Mouse (Mus musculus): ENCODE results near the gene Cacng7. TPM values are rescaled to one million over a fixed set of nuclear protein-coding genes. Genes with fewer than 3 reads are reported as not detected.
A peak's percentile ranks its signal among the peaks of the same experiment; 100 is the strongest.

Gene Cacng7
- polyA plus RNA-seq, 1 experiment from 2014 or later, result 1.7 TPM

DNA sequence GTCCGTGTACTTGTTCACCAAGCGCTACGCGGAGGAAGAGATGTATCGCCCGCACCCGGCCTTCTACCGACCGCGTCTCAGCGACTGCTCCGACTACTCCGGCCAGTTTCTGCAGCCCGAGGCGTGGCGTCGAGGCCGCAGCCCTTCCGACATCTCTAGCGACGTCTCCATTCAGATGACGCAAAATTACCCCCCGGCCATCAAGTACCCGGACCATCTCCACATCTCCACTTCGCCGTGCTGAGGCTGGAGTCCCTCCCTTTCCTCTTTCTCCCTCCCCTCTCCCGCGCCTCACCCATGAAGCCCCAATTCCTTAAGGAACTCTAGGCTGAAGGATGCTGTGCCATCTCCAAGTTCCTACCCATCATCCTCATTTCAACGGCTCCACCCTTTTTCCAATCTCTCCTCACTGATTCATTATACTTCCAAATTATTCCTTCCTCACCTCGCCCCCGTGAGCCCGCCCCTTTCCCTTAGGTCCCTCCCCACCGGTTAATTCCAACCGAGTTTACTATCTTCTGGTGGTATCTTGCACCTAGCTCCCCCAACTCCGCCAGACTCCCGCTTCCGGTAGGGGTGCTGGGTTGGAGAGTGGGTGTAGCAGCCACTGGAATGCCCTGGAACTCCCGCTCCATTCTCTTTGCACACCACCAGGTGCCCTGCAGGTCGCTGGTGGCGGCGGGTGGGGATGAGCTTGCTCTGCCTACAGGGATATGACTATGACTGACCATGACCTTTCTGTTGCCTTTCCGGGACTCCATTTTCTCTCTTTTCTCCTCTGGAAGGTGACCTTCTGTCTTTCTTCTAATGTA, 34.2 kb downstream of the Cacng7 start:
- Histone ChIP-seq H3K27me3 (replicated peaks; ENCODE audit: control insufficient read depth, insufficient read depth, low read length) (0 out of 2 replicates have a peak, but pooled peaks cover 8% of the 10 kb centered on the region), H3K9ac (ENCODE audit: low read depth, low read length) (no peak overlapping the region), H3K4me2 (ENCODE audit: low read depth, low read length) (peak overlapping the region; percentile 43), H3K9me3 (ENCODE audit: control insufficient read depth, low read length) (no peaks in the 10 kb centered on the region), H3K27ac (replicated peaks; ENCODE audit: low read depth, low read length) (no peak overlapping the region), H3K36me3 (ENCODE audit: control insufficient read depth, insufficient read depth, low read length) (peaks cover 12% of the 10 kb centered on the region), H3K4me1 (ENCODE audit: control insufficient read depth, insufficient read depth, low read length) (peaks cover 3% of the 10 kb centered on the region; the same call in 1 of the 2 replicates), H3K4me3 (ENCODE audit: low read depth, low read length) (no peak overlapping the region)
- DNase-seq (ENCODE audit: low spot score) (no peak), ATAC-seq (ENCODE audit: low read depth) (0 out of 2 replicates have a peak, but pooled peaks have one; percentile 31)
- 18% methylated on average over 42 of the region's 42 CpGs for WGBS

DNA sequence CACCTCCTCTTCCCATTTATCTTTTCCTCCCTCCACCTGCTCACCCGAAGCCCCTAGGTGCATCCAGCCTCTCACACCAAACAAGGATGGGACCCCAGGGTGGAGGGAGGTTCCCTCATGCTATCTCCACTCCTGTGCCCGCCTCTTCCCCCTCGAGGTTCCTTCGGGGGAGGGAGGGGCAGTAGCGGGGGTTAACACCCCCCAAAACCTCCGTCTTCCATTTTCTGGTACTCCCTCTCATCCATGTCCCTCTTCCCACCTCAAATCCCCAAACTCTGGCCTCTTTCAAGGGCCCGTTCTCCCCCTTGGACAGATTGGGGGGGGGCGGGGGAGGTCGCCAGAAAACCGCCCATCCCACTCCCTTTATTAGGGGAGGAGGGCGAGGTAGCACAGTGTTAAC, 34.8 kb downstream of the Cacng7 start:
- ATAC-seq (ENCODE audit: low read depth) (no peak), DNase-seq (ENCODE audit: low spot score) (no peak)
- Histone ChIP-seq H3K4me3 (ENCODE audit: low read depth, low read length) (peak overlapping the region; percentile 13; the same call in 1 of the 2 replicates), H3K9me3 (ENCODE audit: control insufficient read depth, low read length) (no peaks in the 10 kb centered on the region), H3K27me3 (replicated peaks; ENCODE audit: control insufficient read depth, insufficient read depth, low read length) (0 out of 2 replicates have a peak, but pooled peaks cover 8% of the 10 kb centered on the region), H3K4me2 (ENCODE audit: low read depth, low read length) (peak overlapping the region; percentile 43), H3K4me1 (ENCODE audit: control insufficient read depth, insufficient read depth, low read length) (peaks cover 3% of the 10 kb centered on the region; the same call in 1 of the 2 replicates), H3K36me3 (ENCODE audit: control insufficient read depth, insufficient read depth, low read length) (peaks cover 8% of the 10 kb centered on the region), H3K27ac (replicated peaks; ENCODE audit: low read depth, low read length) (no peak overlapping the region), H3K9ac (ENCODE audit: low read depth, low read length) (0 out of 2 replicates have a peak overlapping the region, but pooled peaks have one; percentile 30)
- 14% methylated on average over 11 of the region's 11 CpGs for WGBS

DNA sequence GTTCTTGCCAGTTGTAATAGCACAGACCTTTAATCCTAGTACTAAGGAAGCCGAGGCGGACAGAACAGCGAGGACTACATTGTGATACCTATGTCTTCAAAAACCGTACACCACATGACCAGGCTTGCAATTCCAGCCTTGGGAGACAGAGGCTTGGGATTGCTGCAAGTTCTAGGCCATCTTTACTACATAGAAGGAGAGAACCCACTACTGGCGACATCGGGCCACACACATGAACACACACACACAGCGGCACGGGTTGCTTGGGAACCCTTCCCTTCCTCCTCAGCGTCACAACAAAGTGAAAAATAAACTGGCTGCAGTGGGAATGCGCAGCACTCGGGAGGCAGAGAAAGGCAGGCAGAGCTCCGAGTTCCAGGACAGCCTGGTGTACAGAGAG, 35.6 kb downstream of the Cacng7 start:
- Histone ChIP-seq H3K4me1 (ENCODE audit: control insufficient read depth, insufficient read depth, low read length) (peaks cover 3% of the 10 kb centered on the region; the same call in 1 of the 2 replicates), H3K27me3 (replicated peaks; ENCODE audit: control insufficient read depth, insufficient read depth, low read length) (0 out of 2 replicates have a peak, but pooled peaks cover 8% of the 10 kb centered on the region), H3K4me3 (ENCODE audit: low read depth, low read length) (no peak overlapping the region), H3K9ac (ENCODE audit: low read depth, low read length) (no peak overlapping the region), H3K36me3 (ENCODE audit: control insufficient read depth, insufficient read depth, low read length) (peaks cover 8% of the 10 kb centered on the region), H3K9me3 (ENCODE audit: control insufficient read depth, low read length) (no peaks in the 10 kb centered on the region), H3K27ac (replicated peaks; ENCODE audit: low read depth, low read length) (no peak overlapping the region), H3K4me2 (ENCODE audit: low read depth, low read length) (no peak overlapping the region)
- no peak for DNase-seq (ENCODE audit: low spot score)
- 31% methylated on average over 12 of the region's 12 CpGs for WGBS
- peak; percentile 26; the same call in 1 of the 2 replicates for ATAC-seq (ENCODE audit: low read depth)

DNA sequence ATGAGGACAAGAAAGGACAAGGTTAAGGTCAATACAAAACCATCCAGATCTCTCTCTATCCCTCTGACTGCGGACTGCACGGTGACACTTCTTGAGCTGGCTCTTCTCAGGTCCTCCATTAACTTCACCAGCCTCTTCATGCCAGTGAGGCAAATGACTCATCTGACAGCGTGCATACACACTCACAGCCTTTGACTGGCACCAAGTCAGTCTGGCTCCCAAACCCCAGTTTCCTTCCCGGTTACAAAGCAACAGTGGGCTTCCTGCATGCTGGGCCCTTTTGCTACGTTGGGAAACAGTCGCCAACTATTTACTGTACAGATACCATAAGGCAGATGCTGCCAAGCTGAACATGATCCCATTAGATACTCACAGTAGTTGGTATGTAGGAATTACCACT, 36.4 kb downstream of the Cacng7 start:
- ATAC-seq (ENCODE audit: low read depth), result no peak
- H3K36me3 ChIP-seq (ENCODE audit: control insufficient read depth, insufficient read depth, low read length), result peaks cover 6% of the 10 kb centered on the region
- H3K27ac ChIP-seq (replicated peaks; ENCODE audit: low read depth, low read length), result no peak overlapping the region
- H3K9ac ChIP-seq (ENCODE audit: low read depth, low read length), result no peak overlapping the region
- H3K4me2 ChIP-seq (ENCODE audit: low read depth, low read length), result no peak overlapping the region
- H3K27me3 ChIP-seq (replicated peaks; ENCODE audit: control insufficient read depth, insufficient read depth, low read length), result 0 out of 2 replicates have a peak, but pooled peaks cover 8% of the 10 kb centered on the region
- H3K4me3 ChIP-seq (ENCODE audit: low read depth, low read length), result no peak overlapping the region
- H3K9me3 ChIP-seq (ENCODE audit: control insufficient read depth, low read length), result no peaks in the 10 kb centered on the region
- peaks cover 3% of the 10 kb centered on the region; the same call in 1 of the 2 replicates for H3K4me1 ChIP-seq (ENCODE audit: control insufficient read depth, insufficient read depth, low read length)
- 70% methylated on average over 6 of the region's 6 CpGs for WGBS
- DNase-seq (ENCODE audit: low spot score), result no peak

DNA sequence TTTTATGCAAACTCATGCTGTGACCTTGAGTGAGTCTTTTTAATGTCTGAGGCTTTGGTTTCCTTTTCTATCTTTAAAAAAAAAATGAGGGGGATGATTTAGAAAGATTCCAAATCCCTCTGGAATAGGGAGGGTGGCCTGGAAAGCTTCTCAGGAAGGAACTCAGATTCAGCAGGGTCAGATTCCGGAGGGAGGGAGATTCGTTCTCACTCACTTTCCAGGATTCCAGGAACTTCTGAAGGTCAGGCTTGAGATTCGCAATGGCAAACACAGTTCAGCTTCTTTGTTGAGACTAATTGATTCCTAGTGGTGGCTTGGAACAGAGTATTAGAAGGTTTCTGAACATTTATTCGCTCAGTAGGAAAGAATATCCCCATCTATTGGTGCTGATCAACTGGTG, 37.7 kb downstream of the Cacng7 start:
- WGBS, result 45% methylated on average over 4 of the region's 4 CpGs
- H3K9me3 ChIP-seq (ENCODE audit: control insufficient read depth, low read length), result no peaks in the 10 kb centered on the region
- H3K4me3 ChIP-seq (ENCODE audit: low read depth, low read length), result no peak overlapping the region
- DNase-seq (ENCODE audit: low spot score) (no peak), ATAC-seq (ENCODE audit: low read depth) (no peak)
- H3K9ac ChIP-seq (ENCODE audit: low read depth, low read length), result no peak overlapping the region
- H3K27me3 ChIP-seq (replicated peaks; ENCODE audit: control insufficient read depth, insufficient read depth, low read length), result 0 out of 2 replicates have a peak, but pooled peaks cover 8% of the 10 kb centered on the region
- H3K4me1 ChIP-seq (ENCODE audit: control insufficient read depth, insufficient read depth, low read length), result peaks cover 3% of the 10 kb centered on the region; the same call in 1 of the 2 replicates
- H3K4me2 ChIP-seq (ENCODE audit: low read depth, low read length), result no peak overlapping the region
- H3K27ac ChIP-seq (replicated peaks; ENCODE audit: low read depth, low read length), result no peak overlapping the region
- no peaks in the 10 kb centered on the region for H3K36me3 ChIP-seq (ENCODE audit: control insufficient read depth, insufficient read depth, low read length)

DNA sequence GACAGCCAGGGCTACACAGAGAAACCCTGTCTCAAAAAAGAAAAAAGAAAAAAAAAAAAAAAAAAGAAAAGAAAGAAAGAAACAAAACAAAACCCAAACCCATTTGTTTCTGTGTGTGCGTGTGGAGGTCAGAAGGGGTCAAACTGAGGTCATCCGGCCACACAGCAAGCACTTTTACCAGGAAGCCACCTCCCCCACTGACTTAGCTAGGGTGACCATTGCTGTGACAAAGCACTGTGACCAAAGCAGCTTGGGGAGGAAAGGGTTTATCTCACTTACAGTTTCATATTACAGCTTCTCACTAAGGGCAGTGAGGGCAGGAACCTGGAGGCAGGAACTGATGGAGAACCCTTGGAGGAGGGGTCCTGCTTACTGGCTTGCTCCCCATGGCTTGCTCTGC, 39.6 kb downstream of the Cacng7 start:
- Histone ChIP-seq H3K9ac (ENCODE audit: low read depth, low read length) (no peak overlapping the region), H3K36me3 (ENCODE audit: control insufficient read depth, insufficient read depth, low read length) (no peaks in the 10 kb centered on the region), H3K27ac (replicated peaks; ENCODE audit: low read depth, low read length) (no peak overlapping the region), H3K9me3 (ENCODE audit: control insufficient read depth, low read length) (no peaks in the 10 kb centered on the region), H3K4me3 (ENCODE audit: low read depth, low read length) (no peak overlapping the region), H3K27me3 (replicated peaks; ENCODE audit: control insufficient read depth, insufficient read depth, low read length) (no peaks in the 10 kb centered on the region), H3K4me1 (ENCODE audit: control insufficient read depth, insufficient read depth, low read length) (peaks cover 3% of the 10 kb centered on the region; the same call in 1 of the 2 replicates), H3K4me2 (ENCODE audit: low read depth, low read length) (no peak overlapping the region)
- 56% methylated on average over 2 of the region's 2 CpGs for WGBS
- DNase-seq (ENCODE audit: low spot score) (no peak), ATAC-seq (ENCODE audit: low read depth) (no peak)

DNA sequence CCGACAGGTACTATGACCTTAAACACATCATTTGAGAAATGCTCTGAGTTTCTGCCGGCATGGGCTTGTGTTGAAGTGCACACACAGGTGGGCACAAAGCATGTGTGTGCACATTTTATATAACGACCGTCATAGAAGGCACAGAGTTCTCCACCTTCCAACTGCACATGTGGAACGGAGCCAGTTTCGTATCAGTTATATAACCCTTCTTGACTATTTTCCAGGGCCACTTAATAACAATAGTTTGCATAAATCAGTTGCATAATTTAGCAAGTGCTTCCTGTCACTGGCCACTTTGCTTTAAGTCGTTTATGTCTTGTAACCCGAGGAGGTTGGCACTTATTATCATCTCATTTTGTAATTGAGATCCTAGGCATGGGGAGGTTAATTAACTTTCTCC, 41.0 kb downstream of the Cacng7 start:
- 81% methylated on average over 8 of the region's 8 CpGs for WGBS
- no peak overlapping the region for H3K4me3 ChIP-seq (ENCODE audit: low read depth, low read length)
- H3K4me2 ChIP-seq (ENCODE audit: low read depth, low read length), result no peak overlapping the region
- no peak overlapping the region for H3K27ac ChIP-seq (replicated peaks; ENCODE audit: low read depth, low read length)
- no peaks in the 10 kb centered on the region for H3K9me3 ChIP-seq (ENCODE audit: control insufficient read depth, low read length)
- H3K36me3 ChIP-seq (ENCODE audit: control insufficient read depth, insufficient read depth, low read length), result no peaks in the 10 kb centered on the region
- no peak overlapping the region for H3K9ac ChIP-seq (ENCODE audit: low read depth, low read length)
- no peak for DNase-seq (ENCODE audit: low spot score)
- no peaks in the 10 kb centered on the region for H3K4me1 ChIP-seq (ENCODE audit: control insufficient read depth, insufficient read depth, low read length)
- no peaks in the 10 kb centered on the region for H3K27me3 ChIP-seq (replicated peaks; ENCODE audit: control insufficient read depth, insufficient read depth, low read length)
- no peak for ATAC-seq (ENCODE audit: low read depth)

DNA sequence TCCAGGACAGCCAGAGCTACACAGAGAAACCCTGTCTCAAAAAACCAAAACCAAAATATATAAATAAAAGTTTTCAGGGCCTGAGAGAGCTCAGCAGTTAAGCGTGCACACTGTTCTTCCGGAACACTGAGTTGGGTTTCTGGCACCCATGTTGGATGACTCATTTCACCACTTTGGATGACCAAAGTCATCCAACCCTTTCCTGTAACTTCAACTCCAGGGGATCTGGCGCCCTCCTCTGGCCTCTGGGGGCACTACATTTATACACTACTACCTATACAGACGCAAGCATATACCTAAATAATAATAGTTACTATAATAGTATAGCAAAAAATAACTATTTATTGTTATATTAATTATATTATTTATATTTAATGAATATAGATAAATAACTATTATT, 44.1 kb downstream of the Cacng7 start:
- no peaks in the 10 kb centered on the region for H3K4me1 ChIP-seq (ENCODE audit: control insufficient read depth, insufficient read depth, low read length)
- no peak for DNase-seq (ENCODE audit: low spot score)
- no peaks in the 10 kb centered on the region for H3K27me3 ChIP-seq (replicated peaks; ENCODE audit: control insufficient read depth, insufficient read depth, low read length)
- H3K36me3 ChIP-seq (ENCODE audit: control insufficient read depth, insufficient read depth, low read length), result no peaks in the 10 kb centered on the region
- no peak overlapping the region for H3K4me2 ChIP-seq (ENCODE audit: low read depth, low read length)
- ATAC-seq (ENCODE audit: low read depth), result no peak
- 54% methylated on average over 4 of the region's 4 CpGs for WGBS
- H3K27ac ChIP-seq (replicated peaks; ENCODE audit: low read depth, low read length), result no peak overlapping the region
- no peak overlapping the region for H3K4me3 ChIP-seq (ENCODE audit: low read depth, low read length)
- no peaks in the 10 kb centered on the region for H3K9me3 ChIP-seq (ENCODE audit: control insufficient read depth, low read length)
- no peak overlapping the region for H3K9ac ChIP-seq (ENCODE audit: low read depth, low read length)
